Mouse (Mus musculus) embryonic facial prominence, embryonic 11.5 days (tissue): ENCODE results near the gene Tspan18. TPM values are rescaled to one million over a fixed set of nuclear protein-coding genes. Genes with fewer than 3 reads are reported as not detected.

Experiments used
- ATAC-seq: fragments of 200-750 bp; cut with Nextera tagmentation; replicated peaks from 2 replicates; pipeline ENCODE4 v1.8.0; 2017; ENCODE audit warnings: low read depth; ENCODE audit not compliant: insufficient number of reproducible peaks, low FRiP score, low TSS enrichment
- DNase-seq: peaks from one replicate; pipeline ENCODE4 v3.0.0-alpha.2; 2015; ENCODE audit warnings: low spot score
- H3K27ac ChIP-seq: fragments of 300-500 bp; sonication (generic); replicated peaks from 2 replicates; pipeline ENCODE4 v1.5.1; 2014; ENCODE audit warnings: mild to moderate bottlenecking, low read depth, low read length, control low read depth
- H3K27me3 ChIP-seq: fragments of 300-500 bp; sonication (generic); 2 replicates; pipeline ENCODE4 v1.6.1; 2014; ENCODE audit warnings: mild to moderate bottlenecking, low read length, moderate library complexity, mixed read lengths; ENCODE audit not compliant: control insufficient read depth, insufficient read depth
- H3K36me3 ChIP-seq: fragments of 300-500 bp; sonication (generic); replicated peaks from 2 replicates; pipeline ENCODE4 v1.6.1; 2014; ENCODE audit warnings: low read depth, mild to moderate bottlenecking, low read length, moderate library complexity, mixed read lengths; ENCODE audit not compliant: control insufficient read depth, insufficient read depth
- H3K4me1 ChIP-seq: fragments of 300-500 bp; sonication (generic); 2 replicates; pipeline ENCODE4 v1.6.1; 2014; ENCODE audit warnings: low read length, mixed read lengths; ENCODE audit not compliant: control insufficient read depth, insufficient read depth
- H3K4me2 ChIP-seq: fragments of 300-500 bp; sonication (generic); 2 replicates; pipeline ENCODE4 v1.6.1; 2014; ENCODE audit warnings: low read depth, mild to moderate bottlenecking, control low read depth, low read length, moderate library complexity
- H3K4me3 ChIP-seq: fragments of 300-500 bp; sonication (generic); 2 replicates; pipeline ENCODE4 v1.5.1; 2014; ENCODE audit warnings: low read depth, low read length, control low read depth
- H3K9ac ChIP-seq: fragments of 300-500 bp; sonication (generic); replicated peaks from 2 replicates; pipeline ENCODE4 v1.6.1; 2014; ENCODE audit warnings: mild to moderate bottlenecking, control low read depth, low read length
- H3K9me3 ChIP-seq: fragments of 300-500 bp; sonication (generic); replicated peaks from 2 replicates; pipeline ENCODE4 v1.6.1; 2016; ENCODE audit warnings: mild to moderate bottlenecking, low read length, inconsistent platforms, mixed read lengths; ENCODE audit not compliant: control insufficient read depth
- WGBS: fragments of 180-500 bp; shearing (Covaris S2); extraction: QIAGEN DNeasy Blood & Tissue Kit; methylation state at CpG from one replicate; pipeline ENCODE4 v1.1.7; 2014; 5-methylcytosine and 5-hydroxymethylcytosine counted together
- polyA plus RNA-seq: library from polyadenylated mRNA; unstranded; fragments of >200 nt; fragmentation: Nextera tagmentation; extraction: Ambion mirVana; gene quantifications from 2 replicates; pipeline ENCODE4 v1.2.1, GENCODE M21; 2014

Tspan18 gene
- polyA plus RNA-seq, 1 experiment from 2014 or later, result 21.6 TPM

GRCm38 (mm10) chr2:93353725-93354124, 19.4 kb upstream of the Tspan18 start:
- Histone ChIP-seq H3K27ac (no peak overlapping the region), H3K4me2 (no peak overlapping the region), H3K4me3 (no peak overlapping the region), H3K36me3 (no peaks in the 10 kb centered on the region), H3K9me3 (no peaks in the 10 kb centered on the region), H3K27me3 (no peaks in the 10 kb centered on the region), H3K9ac (no peak overlapping the region), H3K4me1 (no peaks in the 10 kb centered on the region)
- WGBS, result 77% methylated on average over 4 of the region's 4 CpGs
- no peak for DNase-seq
- no peak for ATAC-seq

- H3K4me3 ChIP-seq, result no peak overlapping the region
- DNase-seq (no peak), ATAC-seq (no peak)
- H3K9ac ChIP-seq, result no peak overlapping the region
- 83% methylated on average over 8 of the region's 8 CpGs for WGBS
- no peaks in the 10 kb centered on the region for H3K36me3 ChIP-seq
- no peak overlapping the region for H3K4me2 ChIP-seq
- no peak overlapping the region for H3K27ac ChIP-seq
- no peaks in the 10 kb centered on the region for H3K9me3 ChIP-seq
- no peaks in the 10 kb centered on the region for H3K27me3 ChIP-seq
- no peaks in the 10 kb centered on the region for H3K4me1 ChIP-seq
These were observed 18.8 kb upstream of the Tspan18 start for GRCm38 (mm10) chr2:93352915-93353685.

- WGBS, result 65% methylated on average over 7 of the region's 7 CpGs
- H3K4me1 ChIP-seq, result no peaks in the 10 kb centered on the region
- no peaks in the 10 kb centered on the region for H3K36me3 ChIP-seq
- no peaks in the 10 kb centered on the region for H3K9me3 ChIP-seq
- ATAC-seq (no peak), DNase-seq (no peak)
- H3K27me3 ChIP-seq, result no peaks in the 10 kb centered on the region
- H3K4me3 ChIP-seq, result no peak overlapping the region
- H3K4me2 ChIP-seq, result no peak overlapping the region
- no peak overlapping the region for H3K27ac ChIP-seq
- H3K9ac ChIP-seq, result no peak overlapping the region
These were observed 17.0 kb upstream of the Tspan18 start for GRCm38 (mm10) chr2:93351352-93351751.

GRCm38 (mm10) chr2:93347018-93347417, 12.7 kb upstream of the Tspan18 start:
- no peak overlapping the region for H3K4me3 ChIP-seq
- 83% methylated on average over 5 of the region's 5 CpGs for WGBS
- H3K9me3 ChIP-seq, result no peaks in the 10 kb centered on the region
- DNase-seq (no peak), ATAC-seq (no peak)
- H3K27me3 ChIP-seq, result no peaks in the 10 kb centered on the region
- H3K27ac ChIP-seq, result no peak overlapping the region
- H3K36me3 ChIP-seq, result no peaks in the 10 kb centered on the region
- H3K4me1 ChIP-seq, result no peaks in the 10 kb centered on the region
- no peak overlapping the region for H3K4me2 ChIP-seq
- H3K9ac ChIP-seq, result no peak overlapping the region

- Histone ChIP-seq H3K4me2 (no peak overlapping the region), H3K9me3 (no peaks in the 10 kb centered on the region), H3K27ac (no peak overlapping the region), H3K4me3 (no peak overlapping the region), H3K4me1 (no peaks in the 10 kb centered on the region), H3K9ac (no peak overlapping the region), H3K27me3 (no peaks in the 10 kb centered on the region), H3K36me3 (no peaks in the 10 kb centered on the region)
- no peak for ATAC-seq
- no peak for DNase-seq
- 23% methylated on average over 6 of the region's 6 CpGs for WGBS
These were observed 12.3 kb upstream of the Tspan18 start for GRCm38 (mm10) chr2:93346609-93347008.

- no peaks in the 10 kb centered on the region for H3K9me3 ChIP-seq
- no peaks in the 10 kb centered on the region for H3K36me3 ChIP-seq
- no peak overlapping the region for H3K9ac ChIP-seq
- no peak overlapping the region for H3K4me3 ChIP-seq
- no peaks in the 10 kb centered on the region for H3K27me3 ChIP-seq
- no peak overlapping the region for H3K27ac ChIP-seq
- DNase-seq, result no peak
- ATAC-seq, result no peak
- H3K4me1 ChIP-seq, result no peaks in the 10 kb centered on the region
- no peak overlapping the region for H3K4me2 ChIP-seq
- 61% methylated on average over 5 of the region's 5 CpGs for WGBS
These were observed 11.5 kb upstream of the Tspan18 start for GRCm38 (mm10) chr2:93345663-93346268.

- WGBS, result 79% methylated on average over 9 of the region's 9 CpGs
- no peak overlapping the region for H3K4me2 ChIP-seq
These were observed 5.2 kb upstream of the Tspan18 start for GRCm38 (mm10) chr2:93339373-93340106.

GRCm38 (mm10) chr2:93335996-93336395, 1.7 kb upstream of the Tspan18 start:
- no peak for DNase-seq
- no peak overlapping the region for H3K4me2 ChIP-seq
- ATAC-seq, result no peak
- no peak overlapping the region for H3K9ac ChIP-seq
- 72% methylated on average over 11 of the region's 11 CpGs for WGBS
- H3K27ac ChIP-seq, result no peak overlapping the region
- H3K4me3 ChIP-seq, result no peak overlapping the region
- H3K4me1 ChIP-seq, result no peaks in the 10 kb centered on the region; the same call in 1 of the 2 replicates
- no peaks in the 10 kb centered on the region for H3K9me3 ChIP-seq
- no peaks in the 10 kb centered on the region for H3K36me3 ChIP-seq
- H3K27me3 ChIP-seq, result no peaks in the 10 kb centered on the region

More at GRCm38 (mm10) chr2:93339373-93340106, 5.2 kb upstream of the Tspan18 start:
- no peaks in the 10 kb centered on the region for H3K9me3 ChIP-seq
- no peak overlapping the region; the same call in 1 of the 2 replicates for H3K27ac ChIP-seq
- DNase-seq, result no peak
- H3K9ac ChIP-seq, result no peak overlapping the region
- H3K4me3 ChIP-seq, result no peak overlapping the region
- ATAC-seq, result no peak
- H3K4me1 ChIP-seq, result no peaks in the 10 kb centered on the region; the same call in 1 of the 2 replicates
- H3K27me3 ChIP-seq, result no peaks in the 10 kb centered on the region
- H3K36me3 ChIP-seq, result no peaks in the 10 kb centered on the region
